Mouse (Mus musculus) E14TG2a.4 (cell line): ENCODE measurements around the gene Gstm4.
"Not testable (repeated sequence)": the region's sequence is repeated elsewhere in the genome, so short reads cannot be mapped to it uniquely, and the experiment has no call there.

ENCODE experiments used
- H3K27me3 ChIP-seq: 2 replicates; pipeline ENCODE4 v1.6.1; 2014; ENCODE audit warnings: low read length, control low read depth; ENCODE audit not compliant: insufficient read depth
- H3K36me3 ChIP-seq: 2 replicates; pipeline ENCODE4 v1.6.1; 2014; ENCODE audit warnings: low read length, control low read depth; ENCODE audit not compliant: insufficient read depth
- H3K4me1 ChIP-seq: replicated peaks from 2 replicates; pipeline ENCODE4 v1.6.1; 2014; ENCODE audit warnings: low read depth, low read length, control low read depth
- H3K4me3 ChIP-seq: replicated peaks from 2 replicates; pipeline ENCODE4 v1.5.1; 2014; ENCODE audit warnings: mild to moderate bottlenecking, low read length
- H3K9me3 ChIP-seq: 2 replicates; pipeline ENCODE4 v1.6.1; 2014; ENCODE audit warnings: low read length, control low read depth
- CTCF ChIP-seq: conservative IDR thresholded peaks from 2 replicates; pipeline ENCODE4 v1.5.1; 2014; ENCODE audit warnings: low read length
- NANOG ChIP-seq: IDR thresholded peaks from 2 replicates; pipeline ENCODE4 v1.6.1; 2014; ENCODE audit warnings: borderline replicate concordance, low read length, mixed read lengths
- POU5F1 ChIP-seq: IDR thresholded peaks from 2 replicates; pipeline ENCODE4 v1.6.1; 2014; ENCODE audit warnings: low read length, borderline replicate concordance

Gene Gstm4

GRCm38 (mm10) chr3:108028641-108029365 is 15.9 kb downstream of the Gstm4 start:
- Histone ChIP-seq H3K27me3 (peaks cover 7% of the 10 kb centered on the region; the same call in 1 of the 2 replicates), H3K4me3 (no peak overlapping the region), H3K36me3 (no peaks in the 10 kb centered on the region), H3K4me1 (no peaks in the 10 kb centered on the region), H3K9me3 (no peaks in the 10 kb centered on the region)
- TF ChIP-seq NANOG (no peak), POU5F1 (no peak), CTCF (no peak)

GRCm38 (mm10) chr3:108026597-108026996 is 18.1 kb downstream of the Gstm4 start:
- peaks cover 17% of the 10 kb centered on the region for H3K27me3 ChIP-seq
- TF ChIP-seq CTCF (no peak), POU5F1 (no peak), NANOG (no peak)
- no peaks in the 10 kb centered on the region for H3K9me3 ChIP-seq
- no peak overlapping the region for H3K4me3 ChIP-seq
- peaks cover 8% of the 10 kb centered on the region for H3K4me1 ChIP-seq
- no peaks in the 10 kb centered on the region for H3K36me3 ChIP-seq

- TF ChIP-seq POU5F1 (no peak), NANOG (no peak), CTCF (no peak)
- Histone ChIP-seq H3K36me3 (no peaks in the 10 kb centered on the region), H3K4me3 (no peak overlapping the region), H3K4me1 (peaks cover 8% of the 10 kb centered on the region), H3K9me3 (no peaks in the 10 kb centered on the region), H3K27me3 (peaks cover 17% of the 10 kb centered on the region)
Observed at GRCm38 (mm10) chr3:108026049-108026448, 18.6 kb downstream of the Gstm4 start.

GRCm38 (mm10) chr3:108025318-108025717 is 19.4 kb downstream of the Gstm4 start:
- no peak for TF ChIP-seq POU5F1
- TF ChIP-seq NANOG = no peak
- TF ChIP-seq CTCF = no peak
- peaks cover 8% of the 10 kb centered on the region for H3K4me1 ChIP-seq
- no peak overlapping the region for H3K4me3 ChIP-seq
- no peaks in the 10 kb centered on the region for H3K9me3 ChIP-seq
- H3K27me3 ChIP-seq = peaks cover 23% of the 10 kb centered on the region
- no peaks in the 10 kb centered on the region for H3K36me3 ChIP-seq

- peaks cover 19% of the 10 kb centered on the region; the same call in 1 of the 2 replicates for H3K27me3 ChIP-seq
- peaks cover 17% of the 10 kb centered on the region for H3K4me1 ChIP-seq
- no peak overlapping the region for H3K4me3 ChIP-seq
- H3K36me3 ChIP-seq = no peaks in the 10 kb centered on the region
- H3K9me3 ChIP-seq = no peaks in the 10 kb centered on the region
- TF ChIP-seq NANOG (no peak), POU5F1 (no peak), CTCF (no peak)
Observed at GRCm38 (mm10) chr3:108022650-108023049, 22.0 kb downstream of the Gstm4 start.

GRCm38 (mm10) chr3:108020351-108021022 is 24.2 kb downstream of the Gstm4 start:
- H3K27me3 ChIP-seq = peaks cover 23% of the 10 kb centered on the region; the same call in 1 of the 2 replicates
- peaks cover 31% of the 10 kb centered on the region for H3K4me1 ChIP-seq
- H3K9me3 ChIP-seq, H3K36me3 ChIP-seq, H3K4me3 ChIP-seq: not testable (repeated sequence)

GRCm38 (mm10) chr3:108019226-108019625 is 25.5 kb downstream of the Gstm4 start:
- peaks cover 20% of the 10 kb centered on the region for H3K36me3 ChIP-seq
- H3K27me3 ChIP-seq = peaks cover 23% of the 10 kb centered on the region; the same call in 1 of the 2 replicates
- not testable (repeated sequence) for H3K4me3 ChIP-seq, H3K9me3 ChIP-seq
- H3K4me1 ChIP-seq = peaks cover 31% of the 10 kb centered on the region

- TF ChIP-seq POU5F1 (no peak), NANOG (no peak)
- H3K4me1 ChIP-seq = peaks cover 37% of the 10 kb centered on the region
Observed at GRCm38 (mm10) chr3:108018190-108018820, 26.4 kb downstream of the Gstm4 start.

More at GRCm38 (mm10) chr3:108018190-108018820, 26.4 kb downstream of the Gstm4 start:
- H3K4me3 ChIP-seq = peak overlapping the region; percentile 46
- H3K9me3 ChIP-seq = no peaks in the 10 kb centered on the region
- H3K36me3 ChIP-seq = peaks cover 30% of the 10 kb centered on the region
- H3K27me3 ChIP-seq = peaks cover 23% of the 10 kb centered on the region; the same call in 1 of the 2 replicates
